Mouse (Mus musculus) forebrain, embryonic 13.5 days (tissue): Measurements from ENCODE around the gene Wdr24. TPM values are rescaled to one million over a fixed set of nuclear protein-coding genes. Genes with fewer than 3 reads are reported as not detected.

Source experiments
- ATAC-seq: fragments of 200-750 bp; cut with Nextera tagmentation; 2 replicates; pipeline ENCODE4 v1.8.0; 2017
- H3K27ac ChIP-seq: fragments of 300-500 bp; sonication (generic); 2 replicates; pipeline ENCODE4 v1.5.1; 2015; ENCODE audit warnings: inconsistent platforms, mild to moderate bottlenecking, moderate library complexity
- H3K27me3 ChIP-seq: fragments of 300-500 bp; sonication (generic); 2 replicates; pipeline ENCODE4 v1.6.1; 2015; ENCODE audit warnings: mild to moderate bottlenecking, inconsistent platforms
- H3K36me3 ChIP-seq: fragments of 300-500 bp; sonication (generic); 2 replicates; pipeline ENCODE4 v1.6.1; 2015; ENCODE audit warnings: mild to moderate bottlenecking, inconsistent platforms; ENCODE audit not compliant: poor library complexity, severe bottlenecking
- H3K4me1 ChIP-seq: fragments of 300-500 bp; sonication (generic); 2 replicates; pipeline ENCODE4 v1.6.1; 2015; ENCODE audit warnings: inconsistent platforms
- H3K4me2 ChIP-seq: fragments of 300-500 bp; sonication (generic); 2 replicates; pipeline ENCODE4 v1.6.1; 2015; ENCODE audit warnings: inconsistent platforms, mild to moderate bottlenecking, moderate library complexity
- H3K4me3 ChIP-seq: fragments of 300-500 bp; sonication (generic); 2 replicates; pipeline ENCODE4 v1.5.1; 2015; ENCODE audit warnings: mild to moderate bottlenecking, inconsistent platforms
- H3K9ac ChIP-seq: fragments of 300-500 bp; sonication (generic); 2 replicates; pipeline ENCODE4 v1.6.1; 2015; ENCODE audit warnings: mild to moderate bottlenecking, inconsistent platforms
- H3K9me3 ChIP-seq: fragments of 300-500 bp; sonication (generic); replicated peaks from 2 replicates; pipeline ENCODE4 v1.6.1; 2016; ENCODE audit warnings: inconsistent platforms
- WGBS: fragments of 180-500 bp; shearing (Covaris S2); methylation state at CpG from one replicate; pipeline ENCODE4 v1.1.7; 2015; 5-methylcytosine and 5-hydroxymethylcytosine counted together
- polyA plus RNA-seq: library from polyadenylated mRNA; unstranded; fragments of >200 nt; fragmentation: Nextera tagmentation; extraction: Ambion mirVana; gene quantifications from 2 replicates; pipeline ENCODE4 v1.2.1, GENCODE M21; 2015

Wdr24 gene
- polyA plus RNA-seq: 27.7 and 30.0 TPM in 2 replicates

DNA sequence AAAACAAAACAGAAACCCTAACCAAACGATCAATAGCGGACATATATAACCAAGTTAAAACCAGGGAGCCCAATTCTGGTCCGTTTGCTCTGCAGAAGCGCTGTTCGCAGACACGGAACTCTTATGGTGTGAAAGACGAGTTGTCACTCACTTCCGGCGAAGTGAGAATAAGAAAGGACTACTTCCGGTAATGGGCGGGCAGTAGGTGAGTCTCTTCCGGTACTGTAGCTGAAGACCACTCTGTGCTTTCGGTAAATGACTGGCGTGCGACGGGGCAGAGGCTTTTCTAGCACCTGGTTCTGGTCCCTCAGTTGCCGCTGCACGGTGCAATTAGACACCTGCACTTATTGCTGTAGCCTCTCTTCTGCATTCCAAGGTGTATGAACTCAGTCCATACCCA lies at the start of gene Wdr24:
Gene Wdr24, plus strand, starts transcription at position 176 of the 400 bp plus-strand sequence.
- Histone ChIP-seq H3K27ac (peak within 1 kb of the TSS; percentile 69), H3K36me3 (peaks cover 40% of the 10 kb centered on the region), H3K4me2 (peak within 1 kb of the TSS; percentile 98), H3K9me3 (no peaks in the 10 kb centered on the region), H3K4me1 (peaks cover 49% of the 10 kb centered on the region), H3K9ac (peak within 1 kb of the TSS; percentile 75), H3K27me3 (peaks cover 21% of the 10 kb centered on the region), H3K4me3 (peak within 1 kb of the TSS; percentile 62)
- WGBS: 0% methylated on average over 18 of the region's 18 CpGs
- ATAC-seq: peak; percentile 80

DNA sequence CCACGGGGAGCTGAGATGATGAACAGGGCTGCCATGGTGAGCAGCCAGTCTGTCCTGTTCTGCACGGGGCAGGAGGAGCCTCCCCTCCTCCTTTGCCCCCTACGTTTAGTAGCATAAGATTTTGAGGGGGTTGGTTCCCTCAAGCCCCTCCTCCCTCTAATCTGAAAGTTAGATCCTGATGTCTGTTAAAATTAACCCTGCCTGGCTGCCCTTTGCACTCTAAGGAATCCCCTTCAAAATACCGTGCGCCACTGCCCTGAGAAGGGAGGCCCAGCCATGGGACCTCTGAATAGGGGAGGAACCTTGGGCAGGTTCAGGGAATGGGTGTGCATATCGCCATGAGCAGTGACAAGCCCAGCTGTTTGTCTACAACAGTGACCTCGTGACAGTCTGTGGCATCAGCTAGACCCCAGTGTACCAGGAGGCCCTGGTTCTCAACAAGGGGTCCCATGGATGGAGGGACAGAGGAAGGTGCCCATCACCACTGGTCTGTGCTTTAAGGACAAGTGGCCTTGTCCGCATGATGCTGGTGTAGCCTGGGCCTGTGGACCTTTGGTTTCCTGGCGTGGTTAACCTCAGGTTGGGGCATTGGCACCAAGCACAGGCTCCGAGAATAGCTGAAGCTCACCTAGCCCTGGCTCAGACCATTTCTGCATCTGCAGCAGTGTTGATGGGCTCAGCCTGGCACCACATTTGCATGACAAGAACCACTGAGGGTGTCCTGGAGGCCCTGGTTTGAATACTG lies 47.9 kb upstream of the Wdr24 start:
- no peak overlapping the region for H3K4me2 ChIP-seq
- no peak for ATAC-seq
- WGBS: 78% methylated on average over 10 of the region's 10 CpGs

GRCm38 (mm10) chr17:25777948-25778347 lies 45.5 kb upstream of the Wdr24 start:
- H3K36me3 ChIP-seq: peaks cover 48% of the 10 kb centered on the region

More for the DNA sequence above, 47.9 kb upstream of the Wdr24 start:
- no peaks in the 10 kb centered on the region for H3K9me3 ChIP-seq
- peaks cover 12% of the 10 kb centered on the region for H3K4me1 ChIP-seq
- H3K36me3 ChIP-seq: peaks cover 24% of the 10 kb centered on the region; the same call in 1 of the 2 replicates
- H3K9ac ChIP-seq: no peak overlapping the region
- H3K4me3 ChIP-seq: no peak overlapping the region
- H3K27ac ChIP-seq: no peak overlapping the region
- H3K27me3 ChIP-seq: no peaks in the 10 kb centered on the region

GRCm38 (mm10) chr17:25781339-25781738 lies 42.1 kb upstream of the Wdr24 start:
- no peak overlapping the region for H3K27ac ChIP-seq
- H3K36me3 ChIP-seq: peaks cover 61% of the 10 kb centered on the region
- no peaks in the 10 kb centered on the region for H3K9me3 ChIP-seq
- 88% methylated on average over 6 of the region's 6 CpGs for WGBS
- H3K4me3 ChIP-seq: no peak overlapping the region
- H3K27me3 ChIP-seq: no peaks in the 10 kb centered on the region
- H3K9ac ChIP-seq: no peak overlapping the region
- no peak overlapping the region for H3K4me2 ChIP-seq
- peaks cover 25% of the 10 kb centered on the region for H3K4me1 ChIP-seq
- ATAC-seq: no peak

More at GRCm38 (mm10) chr17:25777948-25778347, 45.5 kb upstream of the Wdr24 start:
- H3K9me3 ChIP-seq: no peaks in the 10 kb centered on the region
- H3K27me3 ChIP-seq: no peaks in the 10 kb centered on the region
- peaks cover 14% of the 10 kb centered on the region for H3K4me1 ChIP-seq
- no peak overlapping the region for H3K27ac ChIP-seq
- WGBS: 98% methylated on average over 5 of the region's 5 CpGs
- ATAC-seq: no peak
- no peak overlapping the region for H3K4me2 ChIP-seq
- H3K4me3 ChIP-seq: no peak overlapping the region
- no peak overlapping the region for H3K9ac ChIP-seq

GRCm38 (mm10) chr17:25783086-25783485 lies 40.3 kb upstream of the Wdr24 start:
- H3K9me3 ChIP-seq: no peaks in the 10 kb centered on the region
- no peak for ATAC-seq
- H3K9ac ChIP-seq: no peak overlapping the region
- 71% methylated on average over 7 of the region's 7 CpGs for WGBS
- H3K27me3 ChIP-seq: no peaks in the 10 kb centered on the region
- H3K4me3 ChIP-seq: no peak overlapping the region
- no peak overlapping the region for H3K27ac ChIP-seq
- peaks cover 25% of the 10 kb centered on the region for H3K4me1 ChIP-seq
- peaks cover 60% of the 10 kb centered on the region for H3K36me3 ChIP-seq
- H3K4me2 ChIP-seq: 0 out of 2 replicates have a peak overlapping the region, but pooled peaks have one; percentile 80

GRCm38 (mm10) chr17:25783861-25784574 lies 39.4 kb upstream of the Wdr24 start:
- ATAC-seq: no peak
- Histone ChIP-seq H3K27me3 (no peaks in the 10 kb centered on the region), H3K9ac (peak overlapping the region; percentile 86), H3K4me2 (peak overlapping the region; percentile 80), H3K9me3 (no peaks in the 10 kb centered on the region), H3K27ac (no peak overlapping the region), H3K4me3 (peak overlapping the region; percentile 77), H3K4me1 (peaks cover 25% of the 10 kb centered on the region), H3K36me3 (peaks cover 62% of the 10 kb centered on the region)
- WGBS: 84% methylated on average over 15 of the region's 15 CpGs

DNA sequence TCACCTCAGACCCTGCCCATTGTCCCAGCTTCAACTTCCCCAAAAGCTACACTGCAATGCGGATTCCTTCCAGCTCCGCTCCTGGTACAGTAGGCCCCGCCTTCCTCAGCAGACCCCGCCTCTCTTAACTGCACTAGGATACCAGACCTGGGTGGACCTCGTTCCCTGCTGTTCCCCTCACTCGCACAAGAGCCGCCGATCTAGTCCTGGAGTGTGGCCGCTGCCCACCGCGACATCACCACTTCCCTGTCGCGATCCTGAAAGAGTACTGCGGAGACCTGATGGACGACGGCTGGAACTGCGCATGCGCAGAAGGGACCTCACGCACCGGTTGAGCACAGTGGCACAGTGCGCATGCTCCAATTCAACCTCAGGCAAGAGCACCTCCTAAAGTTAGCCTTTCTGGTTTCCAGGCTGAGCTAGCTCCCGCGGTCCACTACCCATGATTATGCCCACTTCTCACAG lies 38.1 kb upstream of the Wdr24 start, which contains the start of gene Haghl:
Gene Haghl, minus strand, starts transcription at position 393 of the 465 bp plus-strand sequence.
- Histone ChIP-seq H3K4me1 (peaks cover 25% of the 10 kb centered on the region), H3K9ac (peak within 1 kb of the TSS; percentile 86), H3K9me3 (no peaks in the 10 kb centered on the region), H3K36me3 (peaks cover 62% of the 10 kb centered on the region), H3K4me2 (peak within 1 kb of the TSS; percentile 80), H3K27ac (peak within 1 kb of the TSS; percentile 89), H3K4me3 (peak within 1 kb of the TSS; percentile 77), H3K27me3 (no peaks in the 10 kb centered on the region)
- peak; percentile 87 for ATAC-seq
- WGBS: under 1% methylated on average over 23 of the region's 23 CpGs

DNA sequence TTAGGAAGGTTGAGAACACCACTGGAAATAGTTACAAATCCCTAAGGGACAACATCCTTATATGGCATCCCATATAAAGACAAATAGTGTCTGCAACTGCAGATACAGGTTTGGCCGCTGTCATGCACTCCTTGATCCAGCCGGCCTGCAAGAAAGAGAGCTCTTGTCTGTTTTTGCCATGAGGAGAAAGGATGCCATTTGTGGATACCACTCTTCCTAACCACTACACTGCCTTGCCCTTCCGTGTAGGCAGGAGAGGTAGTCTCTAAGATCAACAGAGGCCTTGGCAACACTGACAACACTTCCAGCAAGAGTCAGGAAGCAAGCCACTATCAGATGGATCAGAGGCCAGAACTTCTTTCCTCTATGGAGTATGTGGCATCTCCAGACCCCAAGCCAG lies 37.1 kb upstream of the Wdr24 start, which contains the start of gene Ccdc78:
Gene Ccdc78, plus strand, starts transcription at position 301 of the 400 bp plus-strand sequence.
- 91% methylated on average over 3 of the region's 3 CpGs for WGBS
- Histone ChIP-seq H3K27me3 (no peaks in the 10 kb centered on the region), H3K36me3 (peaks cover 56% of the 10 kb centered on the region), H3K4me1 (peaks cover 34% of the 10 kb centered on the region), H3K9ac (peak within 1 kb of the TSS; percentile 86), H3K27ac (peak within 1 kb of the TSS; percentile 89), H3K9me3 (no peaks in the 10 kb centered on the region), H3K4me2 (peak within 1 kb of the TSS; percentile 80), H3K4me3 (peak within 1 kb of the TSS; percentile 77)
- no peak for ATAC-seq

GRCm38 (mm10) chr17:25786781-25787504 lies 36.5 kb upstream of the Wdr24 start:
- Histone ChIP-seq H3K4me3 (no peak overlapping the region), H3K27ac (no peak overlapping the region), H3K36me3 (peaks cover 50% of the 10 kb centered on the region), H3K27me3 (no peaks in the 10 kb centered on the region), H3K9ac (no peak overlapping the region), H3K4me2 (no peak overlapping the region), H3K9me3 (no peaks in the 10 kb centered on the region), H3K4me1 (peaks cover 41% of the 10 kb centered on the region)
- ATAC-seq: no peak
- WGBS: 91% methylated on average over 9 of the region's 9 CpGs

DNA sequence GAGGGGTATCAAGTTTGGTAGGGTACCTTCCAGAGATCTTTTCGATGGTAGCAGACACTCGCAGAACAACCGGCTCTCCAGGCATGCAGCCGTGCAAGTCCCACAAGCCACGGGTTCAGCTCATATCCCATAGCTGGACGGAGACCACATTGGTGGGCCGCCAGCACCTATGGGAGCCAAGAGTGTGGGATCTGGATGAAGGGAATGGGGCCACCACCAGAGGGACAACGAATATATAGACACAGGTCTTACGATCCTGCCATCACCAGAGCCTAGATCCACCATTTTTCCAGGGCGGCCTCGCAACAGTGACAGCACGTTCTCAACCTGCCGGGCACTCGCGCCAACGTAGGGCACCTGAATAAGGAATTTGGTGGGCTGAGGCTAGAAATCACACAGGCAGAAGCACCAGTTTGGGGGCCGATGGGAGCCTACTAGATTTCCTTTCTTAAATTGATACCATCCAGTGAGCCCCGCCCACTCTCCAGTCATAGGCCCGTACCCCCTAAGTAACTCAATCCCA lies 32.0 kb upstream of the Wdr24 start:
- H3K36me3 ChIP-seq: peaks cover 27% of the 10 kb centered on the region
- peak overlapping the region; percentile 64 for H3K4me3 ChIP-seq
- no peaks in the 10 kb centered on the region for H3K9me3 ChIP-seq
- ATAC-seq: no peak; the same call in 1 of the 2 replicates
- peak overlapping the region; percentile 94 for H3K4me2 ChIP-seq
- H3K27me3 ChIP-seq: no peaks in the 10 kb centered on the region
- WGBS: 26% methylated on average over 19 of the region's 19 CpGs
- H3K27ac ChIP-seq: peak overlapping the region; percentile 94
- peak overlapping the region; percentile 77 for H3K9ac ChIP-seq
- H3K4me1 ChIP-seq: peaks cover 58% of the 10 kb centered on the region

DNA sequence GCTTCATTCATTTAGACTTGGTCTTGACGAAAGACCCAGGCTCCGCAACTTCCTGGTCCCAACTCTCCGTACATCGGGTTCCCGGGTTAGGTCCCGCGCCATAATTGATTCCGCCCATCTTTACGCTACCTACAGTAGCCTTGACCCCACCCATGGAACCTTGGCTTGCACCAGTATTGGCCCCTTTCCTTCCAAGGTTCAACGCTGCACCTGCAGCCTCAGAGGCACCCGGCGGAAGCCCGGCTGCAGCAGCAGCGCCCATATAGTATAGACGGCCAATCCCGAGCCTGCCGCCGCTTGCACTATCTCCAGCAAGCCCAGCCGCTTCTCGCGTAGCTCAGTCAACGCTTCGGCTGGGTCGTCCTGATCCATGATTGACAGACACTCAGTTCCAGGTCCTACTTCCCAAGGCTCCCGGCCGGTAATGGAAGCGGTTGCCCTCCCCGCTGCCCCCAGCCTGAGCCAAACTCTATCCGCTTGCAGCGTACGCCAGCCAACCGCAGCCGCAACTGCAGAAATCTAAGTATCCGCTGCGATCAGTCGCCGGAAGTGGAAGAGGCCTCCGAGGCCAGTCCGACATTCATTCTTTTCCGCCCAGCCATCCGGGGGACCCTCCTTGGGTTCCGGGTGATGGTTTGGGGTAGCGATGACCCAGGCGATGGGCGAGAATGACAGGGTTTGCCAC lies 31.4 kb upstream of the Wdr24 start:
- peaks cover 27% of the 10 kb centered on the region for H3K36me3 ChIP-seq
- peak overlapping the region; percentile 77 for H3K9ac ChIP-seq
- peak; percentile 74 for ATAC-seq
- H3K4me1 ChIP-seq: peaks cover 63% of the 10 kb centered on the region
- H3K4me3 ChIP-seq: peak overlapping the region; percentile 64
- H3K9me3 ChIP-seq: no peaks in the 10 kb centered on the region
- H3K27me3 ChIP-seq: no peaks in the 10 kb centered on the region
- under 1% methylated on average over 45 of the region's 45 CpGs for WGBS
- H3K4me2 ChIP-seq: peak overlapping the region; percentile 94
- H3K27ac ChIP-seq: peak overlapping the region; percentile 94
